Mouse (Mus musculus) CH12.LX (cell line): ENCODE measurements around the gene Ccer2.

Experiments
- MAX ChIP-seq: IDR thresholded peaks from 2 replicates; pipeline ENCODE4 v1.6.1; 2011; ENCODE audit warnings: low read length, improper control_type of control experiment
- POLR2A ChIP-seq: IDR thresholded peaks from 2 replicates; pipeline ENCODE4 v1.6.1; 2011; ENCODE audit warnings: low read depth, mild to moderate bottlenecking, improper control_type of control experiment, low read length
- USF1 ChIP-seq: IDR thresholded peaks from 2 replicates; pipeline ENCODE4 v1.6.1; 2014; ENCODE audit warnings: low read depth, mild to moderate bottlenecking, inconsistent platforms, low read length, improper control_type of control experiment

DNA sequence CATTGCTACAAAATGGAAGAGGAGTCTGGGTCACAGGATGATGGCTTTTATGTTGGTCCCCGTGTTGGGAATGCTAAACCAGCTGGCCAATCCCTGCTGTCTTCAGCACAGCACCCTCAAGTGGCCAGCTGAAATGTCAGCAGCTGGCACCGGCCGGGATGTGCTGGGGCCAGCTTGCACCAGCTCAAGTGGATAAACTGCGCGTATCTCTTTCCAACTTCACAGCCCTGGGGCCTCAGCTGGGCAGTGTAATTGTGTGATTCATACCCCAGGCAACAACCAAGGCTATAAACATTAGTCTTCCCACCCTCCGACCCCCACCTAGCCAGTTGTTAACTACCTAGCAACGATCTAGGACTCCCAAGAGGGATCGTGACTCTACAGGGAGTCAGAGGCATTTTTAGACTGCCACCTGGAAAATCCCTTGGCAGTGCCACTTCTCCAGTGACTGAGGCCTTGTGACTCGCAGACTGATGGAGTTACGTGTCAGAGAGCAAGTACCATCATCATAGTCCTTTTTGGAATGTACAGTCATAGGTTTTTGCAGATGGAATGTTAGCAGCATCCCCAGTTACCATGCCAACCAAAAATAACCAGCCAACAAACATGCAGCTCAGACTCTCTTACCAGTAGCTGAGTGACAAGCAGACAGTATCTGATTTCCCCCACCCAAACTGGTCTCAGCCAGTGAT lies 28.2 kb upstream of the Ccer2 start:
- no peak for TF ChIP-seq USF1
- no peak for TF ChIP-seq POLR2A
- TF ChIP-seq MAX = no peak
